Mouse (Mus musculus): ENCODE data around the gene Tbc1d30. TPM values are rescaled to one million over a fixed set of nuclear protein-coding genes. Genes with fewer than 3 reads are reported as not detected.

The Tbc1d30 gene
- total RNA-seq, 2 experiments from 2014 or later, result 0.86 to 0.87 TPM

DNA sequence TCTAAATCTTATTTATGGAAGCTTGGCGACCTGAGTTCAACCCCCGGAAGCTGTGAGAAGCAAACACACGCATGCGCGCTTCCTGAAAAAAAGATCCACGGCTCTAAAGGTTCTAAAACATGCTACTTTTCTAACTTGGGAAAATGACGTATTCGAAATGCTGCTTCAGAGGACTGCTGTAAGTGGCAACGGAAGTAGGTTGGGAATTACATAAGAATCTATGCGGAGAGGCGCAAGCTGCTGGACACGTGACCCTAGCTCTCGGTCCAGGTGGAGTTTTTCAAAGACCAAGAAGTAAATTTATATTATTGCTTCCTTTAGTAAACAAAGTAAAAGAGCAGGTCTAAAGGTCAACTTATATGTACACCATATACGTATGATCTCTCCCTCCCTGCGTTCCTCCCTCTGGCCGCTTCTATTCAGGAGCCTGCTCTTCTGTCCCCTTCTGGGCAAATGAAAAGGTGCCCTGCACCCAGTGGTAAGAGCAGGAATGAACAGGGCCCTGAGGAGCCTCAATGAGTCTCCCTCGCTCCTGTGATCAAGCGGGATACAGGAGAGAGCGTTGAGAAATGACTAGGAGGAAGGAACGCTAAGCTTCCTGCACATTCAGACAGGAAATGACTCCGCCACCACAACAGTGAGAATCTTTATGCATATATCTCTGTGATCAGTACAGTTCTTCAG, 87.4 kb downstream of the Tbc1d30 start:
- no peak for DNase-seq

DNA sequence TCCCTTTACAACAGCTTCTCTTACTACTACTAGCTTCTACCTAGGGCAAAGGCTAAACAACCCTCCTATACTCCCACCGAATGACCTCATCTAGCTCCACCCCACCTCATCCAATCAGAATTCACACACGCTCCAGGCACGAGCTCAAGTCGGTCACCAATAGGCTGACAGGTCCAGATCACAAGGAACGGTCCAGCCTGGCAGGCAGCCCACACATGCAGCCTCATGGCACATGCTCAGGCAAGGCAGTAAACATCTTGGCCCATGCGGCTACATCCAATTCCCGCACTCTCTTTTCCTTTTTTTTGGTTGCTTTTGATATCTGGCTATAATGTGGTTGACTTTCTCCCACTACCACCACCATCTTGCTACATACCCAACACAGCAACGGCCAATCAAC, 88.9 kb downstream of the Tbc1d30 start:
- DNase-seq, result no peak

DNA sequence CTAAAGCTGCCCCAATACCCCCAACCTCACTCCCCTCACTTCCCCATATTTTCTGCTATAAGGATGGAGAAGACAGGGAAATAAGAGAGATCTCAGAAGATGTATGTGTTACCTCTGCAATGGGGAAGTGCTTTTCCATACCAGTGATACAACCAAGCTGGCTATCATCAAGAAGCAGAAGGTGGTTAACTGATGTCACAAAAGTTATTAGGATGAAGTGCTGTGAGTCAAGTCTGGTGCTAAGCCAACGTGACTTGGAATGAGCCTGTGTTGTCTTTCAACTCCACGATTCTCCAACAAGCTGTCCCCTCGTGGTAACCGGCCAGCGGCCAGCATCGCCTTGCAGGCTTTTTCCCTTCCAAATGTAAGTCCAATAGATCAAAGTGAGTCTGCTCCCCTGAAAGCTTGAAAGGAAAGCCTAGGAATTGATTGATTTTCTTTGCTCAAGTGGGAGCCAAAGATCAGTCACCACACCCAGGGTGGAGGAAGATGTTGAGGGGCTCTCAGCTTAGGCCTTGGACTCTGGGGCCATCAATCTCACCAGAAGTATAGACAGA, 90.0 kb downstream of the Tbc1d30 start:
- DNase-seq, result no peak

DNA sequence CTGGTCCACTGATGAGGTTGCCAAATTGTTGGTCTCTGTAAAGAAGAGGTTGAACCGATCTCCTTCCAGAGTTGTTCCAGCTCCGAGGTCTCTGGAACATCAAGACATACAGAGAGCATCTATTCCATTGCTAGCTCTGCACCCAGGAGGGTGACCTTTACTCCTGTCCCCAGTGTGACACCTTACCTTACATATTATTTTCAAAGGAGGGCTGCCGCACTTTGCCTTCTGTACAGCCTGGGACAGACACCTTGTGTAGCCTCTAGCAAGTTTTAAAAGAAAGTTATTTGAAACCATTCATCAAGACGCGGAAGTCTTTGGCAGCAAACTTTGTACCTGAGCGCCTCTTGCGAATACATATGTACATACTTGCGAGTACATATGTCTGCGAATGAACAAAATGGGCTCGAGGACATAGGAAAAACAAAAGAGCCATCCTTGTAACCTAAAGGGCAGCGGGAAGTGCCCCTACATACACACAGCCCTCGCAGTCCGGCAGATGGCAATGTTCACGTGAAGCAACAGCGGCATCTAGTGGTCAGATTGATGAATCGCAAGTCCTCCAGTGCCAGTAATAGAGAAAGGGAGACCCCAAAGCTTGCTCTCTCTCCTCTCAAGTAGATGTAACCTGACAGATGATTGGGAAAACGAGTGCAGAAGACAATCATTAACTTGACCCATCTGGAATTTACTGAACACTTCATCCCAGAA, 94.8 kb downstream of the Tbc1d30 start:
- DNase-seq, result peak; percentile 61

DNA sequence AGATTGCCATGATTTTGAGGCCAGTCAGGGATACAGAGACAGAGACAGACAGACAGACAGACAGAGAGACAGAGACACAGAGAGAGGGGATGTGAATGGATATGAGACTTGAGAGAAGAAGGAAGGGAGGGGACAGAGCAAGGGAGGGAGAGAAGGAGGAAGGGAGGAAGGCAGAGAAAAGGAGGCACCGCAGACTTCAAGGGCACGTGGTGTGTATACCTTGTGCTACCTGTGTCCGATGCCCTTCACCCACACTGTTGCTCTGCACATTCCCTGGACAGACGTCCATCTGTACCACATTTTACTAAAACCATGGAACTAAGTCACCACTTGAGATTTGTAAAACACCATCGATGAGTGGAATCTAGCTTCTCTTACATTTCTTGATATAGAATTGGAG, 95.6 kb downstream of the Tbc1d30 start:
- no peak for DNase-seq

DNA sequence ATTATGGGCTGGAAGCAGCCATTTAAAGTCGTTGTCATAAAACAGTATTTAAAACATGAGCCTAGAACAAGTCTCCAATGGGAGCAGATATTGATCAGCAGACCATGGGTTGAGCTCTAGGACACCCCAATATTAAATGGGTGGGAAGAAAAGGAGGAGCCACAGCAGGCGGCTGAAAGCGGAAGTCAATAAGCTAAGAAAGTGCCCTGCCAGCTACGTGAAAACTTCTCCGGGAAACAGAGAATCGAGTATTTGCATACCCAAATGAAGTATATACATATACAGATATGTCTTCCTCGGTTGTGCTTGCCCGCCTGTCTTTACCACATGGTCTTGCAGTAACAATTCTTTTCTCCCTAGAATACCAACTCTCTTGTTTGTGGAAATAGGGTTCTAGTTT, 96.7 kb downstream of the Tbc1d30 start:
- no peak for DNase-seq

DNA sequence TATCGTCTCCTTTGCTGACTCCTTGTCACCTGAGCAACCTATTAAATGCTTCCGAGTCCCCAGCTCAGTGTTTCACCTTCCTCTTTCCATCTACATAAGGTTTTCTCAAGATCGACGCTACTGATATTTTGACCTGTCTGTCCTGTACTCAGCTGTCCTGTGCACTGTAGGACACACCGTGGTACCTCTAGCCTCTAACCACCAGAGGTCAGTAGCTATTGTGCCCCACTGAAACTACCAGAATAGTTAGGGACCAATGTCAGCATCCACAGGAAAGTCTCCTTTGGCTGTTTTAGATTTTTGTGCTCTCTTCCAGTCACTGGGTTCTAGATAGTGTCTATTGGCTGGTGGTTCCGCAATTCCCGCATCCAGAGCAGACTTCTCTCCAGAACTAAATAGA, 98.3 kb downstream of the Tbc1d30 start:
- no peak for DNase-seq

DNA sequence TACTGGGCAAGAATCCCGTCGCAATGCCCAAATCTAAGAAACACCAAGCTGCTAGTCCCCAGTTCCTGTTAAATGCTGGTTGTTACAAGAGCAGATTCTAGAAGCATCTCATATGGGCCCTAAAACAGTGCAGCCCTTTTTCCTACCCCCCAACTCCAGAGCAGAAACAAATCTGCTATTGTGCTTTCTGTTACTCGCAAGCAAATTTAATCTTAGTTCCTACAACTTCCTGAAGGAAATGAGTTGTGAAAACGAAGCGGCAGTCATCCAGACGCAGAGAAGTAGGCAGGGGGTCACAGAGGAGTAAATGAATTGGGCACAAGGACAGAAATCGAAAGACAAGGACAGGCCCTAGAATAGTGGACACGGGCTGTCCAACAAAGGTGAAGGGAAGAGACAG, 99.9 kb downstream of the Tbc1d30 start:
- no peak for DNase-seq

DNA sequence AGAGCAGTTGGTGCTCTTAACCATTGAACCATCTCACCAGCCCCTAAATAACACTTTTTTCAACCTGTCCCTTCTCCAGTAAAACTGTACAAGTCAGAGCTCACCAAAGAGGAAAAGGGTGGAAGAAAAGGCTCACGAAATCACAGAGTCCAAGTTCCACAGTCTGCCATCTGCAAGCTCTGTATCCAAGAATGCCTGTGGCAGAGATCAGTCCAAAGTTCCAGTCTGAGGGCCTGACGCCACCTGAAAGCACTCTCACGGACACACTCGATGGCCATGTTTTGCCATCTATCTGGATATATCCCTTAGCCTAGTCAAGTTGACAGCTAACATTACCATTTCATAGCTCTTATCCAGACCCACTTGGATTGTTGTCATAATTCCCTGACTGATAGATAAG, 101.3 kb downstream of the Tbc1d30 start:
- no peak for DNase-seq

DNA sequence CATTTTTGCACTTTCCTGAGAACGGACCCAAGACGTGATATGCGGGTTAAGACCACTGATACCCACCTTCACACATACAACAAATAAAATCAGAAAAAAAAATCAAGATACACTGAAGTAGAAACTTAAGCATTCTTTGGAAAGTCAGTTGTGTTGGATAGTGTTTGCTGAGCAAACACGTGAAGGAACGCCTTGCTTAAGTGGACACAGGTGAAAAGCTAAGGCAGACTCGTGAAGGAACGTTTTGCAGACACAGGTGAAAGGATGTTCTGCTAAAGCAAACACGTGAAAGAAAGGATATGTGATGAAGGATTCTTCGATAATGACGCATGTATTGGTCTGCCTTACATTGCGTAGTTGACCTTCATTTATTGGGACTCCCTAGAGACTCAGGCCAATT, 103.5 kb downstream of the Tbc1d30 start:
- no peak for DNase-seq

DNA sequence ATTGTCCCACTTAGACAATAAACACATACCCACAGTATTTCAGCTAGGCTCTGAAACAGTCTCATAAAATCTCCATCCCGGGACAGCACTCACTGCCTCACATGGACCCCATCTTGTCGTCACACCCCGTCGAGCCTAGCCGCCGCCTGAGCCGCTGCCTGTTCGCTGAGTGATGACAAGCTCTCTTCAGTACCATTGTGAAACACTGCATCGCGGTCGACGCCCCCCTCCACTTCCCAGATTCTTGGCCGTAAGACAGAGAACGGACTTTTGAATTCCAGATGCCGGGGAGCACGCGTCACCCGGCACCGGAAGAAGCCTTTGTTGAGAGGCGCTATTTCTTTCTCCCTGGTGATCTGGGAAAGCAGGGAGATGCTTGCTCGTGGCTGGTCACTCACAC, 104.1 kb downstream of the Tbc1d30 start:
- DNase-seq, result no peak

DNA sequence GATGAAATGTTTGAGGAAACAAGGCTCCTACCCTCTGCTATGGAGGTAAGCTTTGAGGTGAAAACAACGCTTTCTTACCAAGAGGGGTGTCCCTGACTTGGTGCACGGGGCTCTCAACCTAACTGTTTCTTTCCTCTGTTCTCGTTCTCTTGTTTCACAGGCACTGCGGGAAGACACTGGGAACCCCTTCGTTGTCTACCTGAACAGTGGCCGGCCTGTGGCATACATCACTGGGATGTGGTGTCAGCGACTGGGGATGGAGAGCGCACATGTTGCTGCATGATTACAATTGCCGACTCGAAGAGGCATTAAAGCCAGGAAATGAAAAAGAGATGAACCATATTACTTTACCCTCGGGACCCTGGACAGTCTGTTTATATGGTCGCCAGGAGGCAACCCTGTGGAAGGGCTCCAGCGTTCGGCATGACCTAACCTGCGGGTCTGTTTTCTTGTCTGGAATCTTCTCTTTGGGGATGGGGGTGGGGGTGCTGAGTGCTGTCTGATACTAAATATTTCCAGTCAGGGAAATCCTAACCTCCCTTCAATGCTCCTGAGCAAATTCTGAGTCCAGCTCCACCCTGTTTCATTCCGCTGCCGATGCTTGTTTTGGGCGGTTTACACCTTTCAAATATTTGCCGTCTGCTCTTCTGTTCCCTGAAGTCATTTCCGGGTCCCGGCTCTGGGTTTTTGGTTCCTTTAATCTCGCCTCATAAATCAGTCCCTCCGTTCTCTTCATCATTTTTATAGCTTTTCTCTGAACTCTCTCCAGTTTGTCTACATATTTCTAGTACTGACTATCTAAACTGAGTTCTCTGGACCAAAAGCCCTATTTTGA, 107.5 kb downstream of the Tbc1d30 start:
- DNase-seq, result no peak

DNA sequence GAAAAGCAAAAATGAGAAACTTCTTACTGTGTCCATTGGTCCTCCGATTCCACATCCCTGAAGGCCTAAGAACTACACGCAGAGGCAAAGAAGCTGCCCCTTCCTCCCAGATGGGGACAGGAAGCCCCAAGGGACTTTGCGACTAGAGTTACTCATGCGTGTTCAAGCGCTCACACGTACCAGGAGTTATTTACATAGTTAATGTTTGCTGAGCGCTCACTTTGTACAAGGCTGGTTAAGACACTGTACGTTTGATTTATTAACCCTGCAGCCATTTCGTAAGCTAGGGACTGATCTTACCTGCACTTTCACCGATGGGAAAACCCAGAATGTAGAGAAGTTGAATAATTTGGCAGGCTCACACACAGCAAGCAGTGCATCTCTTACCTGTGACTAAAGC, 108.5 kb downstream of the Tbc1d30 start:
- no peak for DNase-seq

DNA sequence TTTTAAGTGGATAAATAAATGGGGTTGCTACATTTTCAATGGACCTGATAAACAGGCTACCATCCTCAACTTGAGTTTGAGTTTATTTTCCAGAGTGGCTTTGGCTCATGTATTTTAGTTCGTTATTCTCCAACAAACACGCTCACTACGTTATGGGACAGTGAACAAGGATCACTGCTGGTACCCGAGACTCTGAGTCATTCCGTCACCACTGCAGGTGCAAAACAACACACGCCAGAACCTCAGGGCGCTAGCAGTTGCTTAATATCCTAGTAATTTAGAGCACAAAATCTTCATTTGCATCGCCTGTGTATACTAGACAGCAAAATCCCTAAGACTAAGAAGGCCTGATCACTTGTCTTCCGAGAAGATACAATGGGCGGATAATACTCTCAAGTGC, 112.0 kb downstream of the Tbc1d30 start:
- no peak for DNase-seq

DNA sequence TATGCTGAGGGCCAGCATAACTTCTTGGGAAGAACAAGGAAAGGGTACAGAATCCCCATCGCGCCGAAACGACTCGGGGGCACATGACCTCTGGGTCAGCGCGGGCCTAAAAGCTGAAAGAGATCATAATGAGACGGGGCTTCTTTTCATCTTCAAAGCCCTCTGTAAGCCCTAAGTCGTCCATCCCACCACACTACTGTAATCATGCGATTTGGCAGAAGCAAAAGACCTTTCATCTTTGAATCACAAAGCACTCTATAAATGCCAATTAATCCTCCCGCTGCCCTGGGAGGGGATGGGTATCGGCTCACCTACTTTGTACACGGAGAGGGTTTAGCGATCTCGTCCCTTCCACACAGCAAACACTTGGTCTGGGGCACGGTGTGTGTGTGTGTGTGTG, 112.5 kb downstream of the Tbc1d30 start:
- DNase-seq, result no peak

DNA sequence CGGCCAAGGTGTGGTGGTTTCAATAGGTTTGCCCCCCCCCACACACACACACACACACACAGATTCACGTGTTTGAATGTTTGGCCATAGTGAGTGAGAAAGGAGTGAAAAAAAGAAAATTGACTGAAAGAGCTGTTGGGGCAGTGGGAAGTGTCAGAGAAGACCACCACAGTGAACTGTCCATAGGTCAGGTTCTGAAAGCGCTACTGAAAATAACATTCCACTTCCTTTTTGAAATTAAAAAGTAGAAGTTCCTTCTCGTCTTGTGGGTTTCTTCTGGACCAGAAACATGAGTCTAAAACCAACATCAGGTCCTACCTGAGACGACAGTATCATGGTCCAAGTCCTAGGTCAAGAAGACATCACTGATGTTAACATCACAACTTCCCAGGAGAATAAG, 113.7 kb downstream of the Tbc1d30 start:
- no peak for DNase-seq

DNA sequence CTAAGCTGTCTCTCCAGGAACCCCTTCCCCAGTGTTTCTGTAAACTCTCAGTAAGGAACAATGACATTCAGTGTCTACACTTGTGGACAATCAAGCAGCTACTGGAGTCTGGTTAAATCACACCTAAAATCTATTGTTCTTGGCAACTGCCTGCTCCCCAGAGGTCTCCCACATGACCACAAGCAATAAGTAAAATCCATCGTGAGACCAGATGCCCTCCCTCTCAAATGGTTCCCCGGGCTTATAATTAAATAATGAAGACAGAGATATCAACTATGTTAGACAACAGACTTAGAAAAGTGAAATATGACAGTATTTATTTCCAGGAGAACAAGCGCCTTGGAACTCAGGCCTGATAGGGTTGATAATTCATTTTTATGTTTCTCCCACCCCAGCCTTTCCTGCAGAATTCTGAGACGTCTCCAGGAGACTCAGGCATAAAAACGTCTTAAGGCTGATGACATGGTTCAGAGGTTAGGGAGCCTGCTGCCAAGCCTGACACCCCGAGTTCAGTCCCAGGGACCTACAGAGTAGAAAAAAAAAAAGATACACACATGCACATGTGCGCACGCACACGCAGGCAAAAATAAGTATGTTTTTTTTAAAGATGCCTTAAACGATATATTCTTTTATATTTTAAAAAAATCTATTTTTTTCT, 115.8 kb downstream of the Tbc1d30 start:
- DNase-seq, result no peak

DNA sequence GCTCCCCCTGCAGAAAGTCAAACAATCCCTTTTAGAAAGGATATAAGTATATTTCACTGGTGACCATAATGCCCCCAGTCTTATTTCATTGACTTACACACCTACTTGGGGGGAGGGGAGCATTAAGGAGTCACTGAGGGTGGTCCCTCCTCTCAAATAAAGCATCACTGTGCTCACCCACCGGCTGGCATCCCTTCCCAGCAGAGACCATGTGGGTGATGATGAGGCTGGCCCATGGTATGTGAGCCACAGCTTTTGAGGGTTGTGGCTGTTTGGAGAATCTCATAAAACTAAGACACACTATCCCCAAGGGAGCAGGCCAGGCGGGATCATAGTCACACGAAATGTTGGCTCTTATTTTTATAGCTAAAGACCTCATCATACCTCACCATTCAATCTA, 116.6 kb downstream of the Tbc1d30 start:
- DNase-seq, result no peak

DNA sequence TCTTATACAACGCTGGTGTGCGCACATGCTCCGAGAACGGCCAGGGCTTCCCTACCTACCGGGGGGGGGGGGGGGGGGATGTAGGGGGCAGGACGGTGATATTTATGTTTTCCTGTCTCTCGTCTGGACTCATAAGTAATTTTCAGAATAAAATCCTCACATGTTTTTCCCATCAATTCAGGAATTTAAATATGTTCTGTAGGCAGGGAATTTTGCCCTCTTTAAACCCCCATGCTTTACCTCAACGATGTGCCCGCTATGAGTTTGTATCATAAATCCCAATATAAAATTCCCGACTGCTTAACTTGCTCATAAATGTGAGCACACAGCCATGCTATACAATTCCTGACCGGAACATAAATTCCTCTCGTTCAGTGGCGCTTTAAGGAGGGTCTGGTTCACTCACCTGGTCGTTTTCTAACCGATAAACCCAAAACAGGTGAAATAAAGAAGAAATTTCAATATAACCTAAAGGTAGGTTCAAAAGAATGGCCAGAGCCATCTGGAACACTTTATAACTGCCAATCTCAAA, 122.6 kb downstream of the Tbc1d30 start:
- DNase-seq, result no peak

DNA sequence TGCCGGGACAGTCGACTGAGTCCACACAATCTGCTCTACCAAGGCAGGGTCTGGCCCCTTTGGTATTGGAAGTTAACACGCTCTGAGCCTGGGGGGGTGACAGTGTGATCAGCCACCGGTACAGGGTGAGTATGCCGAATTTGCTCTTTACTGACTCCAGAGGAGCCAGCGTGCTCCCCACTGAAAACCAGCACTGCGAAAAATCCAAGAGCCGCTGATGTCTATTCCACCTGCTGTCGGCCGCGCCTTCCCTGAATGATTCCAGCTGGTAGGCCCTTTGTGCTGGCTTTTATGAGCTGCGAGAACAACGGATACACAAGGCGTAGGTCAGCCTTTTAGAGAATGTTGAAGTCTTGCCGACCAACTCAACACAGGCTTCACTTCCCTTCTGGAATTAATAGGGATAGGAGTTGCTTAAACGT, 123.1 kb downstream of the Tbc1d30 start:
- no peak for DNase-seq

DNA sequence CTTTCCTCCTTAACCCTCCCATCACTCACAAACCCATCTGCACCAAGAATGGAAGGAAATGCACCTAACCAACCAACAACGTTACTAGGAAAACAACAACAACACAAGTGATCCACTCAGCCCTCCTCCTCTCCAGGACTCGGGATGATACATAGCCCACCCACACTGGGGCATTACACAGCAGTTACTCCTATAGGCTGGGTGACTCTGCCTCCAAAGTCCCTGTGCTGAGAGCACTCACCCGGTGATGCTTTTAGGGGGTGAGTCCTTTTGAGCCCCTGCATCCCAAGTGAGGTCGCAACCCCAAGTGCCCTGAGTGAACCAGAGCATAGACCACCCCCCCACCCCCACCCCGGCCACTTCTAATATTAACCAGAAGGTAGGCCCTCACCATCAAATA, 123.7 kb downstream of the Tbc1d30 start:
- DNase-seq, result no peak

DNA sequence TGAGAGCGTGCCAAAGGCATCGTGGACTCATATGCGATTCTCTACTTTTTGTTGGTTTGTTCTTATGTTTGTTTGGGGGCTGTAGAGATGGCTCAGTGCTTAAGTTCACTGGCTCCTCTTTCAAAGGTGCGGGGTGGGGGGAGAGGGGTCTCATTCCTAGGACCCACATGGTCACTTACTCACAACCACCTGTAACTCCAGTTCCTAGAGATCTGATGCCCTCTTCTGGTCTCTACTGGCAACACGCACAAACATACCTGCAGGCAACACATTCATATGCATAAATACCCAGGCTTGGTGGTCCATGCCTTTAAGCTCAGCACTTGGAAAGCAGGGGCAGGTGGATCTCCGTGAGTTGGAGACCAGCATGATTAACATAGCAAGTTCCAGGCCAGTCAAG, 125.4 kb downstream of the Tbc1d30 start:
- no peak for DNase-seq
